Mouse (Mus musculus) kidney, adult 9 months (tissue): ENCODE results near the gene Mgat4b.

Source experiments
- DNase-seq: peaks from one replicate; pipeline ENCODE4 v3.0.0; 2022

Gene Mgat4b

DNA sequence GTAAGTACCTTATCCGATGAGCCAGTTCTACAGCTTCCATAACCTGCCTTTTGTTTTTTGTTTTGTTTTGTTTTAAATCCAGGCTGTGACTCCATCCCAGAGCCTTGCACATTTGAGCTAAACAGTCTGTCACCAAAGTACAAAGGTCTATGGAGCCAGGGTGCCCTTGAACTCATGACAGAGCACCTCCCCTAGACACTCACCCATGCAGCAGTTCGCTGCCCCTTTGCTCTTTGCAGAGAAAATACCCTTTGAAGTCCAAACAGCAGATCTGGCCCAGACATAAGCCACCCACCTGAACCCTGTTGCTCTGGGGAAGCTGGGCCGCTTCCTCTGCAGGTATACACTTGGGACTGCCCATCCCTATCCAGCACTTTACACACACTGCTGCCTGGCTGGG, 9.1 kb upstream of the Mgat4b start:
- DNase-seq, result peak; percentile 49

DNA sequence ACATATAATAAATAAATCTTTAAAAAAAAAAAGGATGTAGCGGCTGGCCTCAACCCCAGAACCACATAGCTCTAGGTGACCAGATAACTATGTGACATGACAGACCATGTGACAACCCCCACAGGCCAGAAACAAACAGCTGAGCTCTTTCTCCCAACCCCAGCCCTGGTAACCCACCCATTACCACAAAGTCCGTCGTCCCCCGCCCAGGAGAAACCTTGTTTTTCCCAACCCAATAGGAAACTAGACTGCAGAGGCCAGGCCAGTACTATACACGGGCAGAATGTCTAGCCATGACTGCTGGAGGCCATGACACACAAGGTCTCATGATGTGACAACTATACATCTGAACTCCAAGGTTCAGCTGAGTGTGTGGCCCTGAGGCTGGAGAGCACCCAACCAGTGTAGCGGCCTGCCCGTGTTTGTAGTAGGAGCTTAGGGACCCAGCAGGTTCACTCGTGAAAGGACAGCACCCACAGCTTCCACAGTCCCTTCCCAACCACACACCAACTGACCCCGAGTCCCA, 7.3 kb upstream of the Mgat4b start:
- DNase-seq, result no peak

DNA sequence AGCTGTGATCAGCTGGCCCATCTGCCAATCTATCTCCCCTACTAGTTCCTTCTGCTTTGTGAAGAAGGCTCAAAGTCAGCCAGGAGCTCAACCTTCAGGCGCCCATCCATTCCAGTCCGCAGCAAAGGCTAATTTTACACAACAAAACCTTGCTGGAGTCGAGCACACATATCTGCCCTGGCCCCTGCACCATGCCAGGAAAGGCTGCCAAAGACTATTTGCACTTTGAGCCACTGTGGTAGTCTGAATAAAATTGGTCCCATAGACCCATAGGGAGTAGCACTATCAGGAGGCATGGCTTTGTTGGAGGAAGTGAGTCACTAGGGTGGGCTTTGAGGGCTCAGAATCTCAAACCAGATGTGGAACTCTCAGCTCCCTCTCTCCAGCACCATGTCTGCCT, 5.3 kb upstream of the Mgat4b start:
- peak; percentile 61 for DNase-seq

DNA sequence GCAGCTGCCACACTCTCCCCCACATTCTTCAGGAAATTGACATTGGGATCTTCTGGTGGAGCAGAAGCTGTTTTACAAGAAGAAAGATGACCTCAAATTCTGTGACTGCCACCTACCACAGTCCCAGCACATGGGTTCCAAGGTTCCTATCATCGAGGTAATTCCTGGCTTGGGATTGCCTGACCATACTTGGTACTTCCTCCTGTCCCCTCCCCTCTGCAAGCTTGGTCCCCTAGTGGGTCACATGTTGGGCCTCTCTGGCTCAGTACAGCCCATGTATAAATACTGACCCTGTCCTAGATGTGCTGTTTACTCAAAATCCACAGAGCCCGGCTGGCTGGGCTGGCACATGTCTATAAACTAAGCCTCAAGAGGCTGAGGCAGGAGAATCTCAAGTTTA, 4.7 kb upstream of the Mgat4b start:
- DNase-seq, result no peak

DNA sequence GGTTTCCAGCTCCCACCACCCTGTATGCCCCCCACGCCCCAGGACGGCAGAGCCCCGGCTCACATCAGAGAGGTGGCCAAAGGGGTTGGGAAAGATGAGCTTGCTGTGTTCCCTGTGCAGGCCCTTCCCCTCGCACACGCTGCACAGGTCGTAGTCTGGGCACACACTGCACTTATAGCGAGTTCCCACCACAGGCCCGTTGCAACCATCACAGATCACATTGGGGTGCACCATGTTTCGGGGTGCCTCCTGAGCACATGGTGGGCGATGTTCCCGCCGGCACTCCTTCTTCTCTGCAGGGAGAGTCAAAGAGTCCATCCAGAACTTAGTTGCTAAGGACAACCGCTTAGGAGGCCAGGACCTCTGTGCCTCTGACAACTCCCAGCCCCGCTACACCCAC, 3.3 kb upstream of the Mgat4b start:
- no peak for DNase-seq

DNA sequence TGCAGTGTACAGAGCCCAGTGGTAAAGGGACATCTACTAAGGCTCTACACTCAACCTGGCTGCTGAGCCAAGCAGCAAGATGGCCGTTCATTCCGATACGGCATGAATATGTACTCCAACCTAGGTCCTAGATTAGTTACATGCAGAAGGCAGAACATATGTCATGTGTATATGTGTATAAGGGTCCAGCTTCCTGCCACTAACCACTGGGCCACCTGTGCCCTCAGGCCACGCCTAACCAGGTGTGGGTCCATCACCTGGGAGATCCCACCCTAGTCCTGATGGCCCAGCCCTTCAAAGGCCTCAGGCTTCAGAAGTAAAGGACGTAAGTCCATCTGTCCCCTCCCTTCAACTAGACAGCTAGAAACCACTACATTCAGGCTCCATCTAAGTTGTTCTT, 2.7 kb upstream of the Mgat4b start:
- DNase-seq, result no peak

DNA sequence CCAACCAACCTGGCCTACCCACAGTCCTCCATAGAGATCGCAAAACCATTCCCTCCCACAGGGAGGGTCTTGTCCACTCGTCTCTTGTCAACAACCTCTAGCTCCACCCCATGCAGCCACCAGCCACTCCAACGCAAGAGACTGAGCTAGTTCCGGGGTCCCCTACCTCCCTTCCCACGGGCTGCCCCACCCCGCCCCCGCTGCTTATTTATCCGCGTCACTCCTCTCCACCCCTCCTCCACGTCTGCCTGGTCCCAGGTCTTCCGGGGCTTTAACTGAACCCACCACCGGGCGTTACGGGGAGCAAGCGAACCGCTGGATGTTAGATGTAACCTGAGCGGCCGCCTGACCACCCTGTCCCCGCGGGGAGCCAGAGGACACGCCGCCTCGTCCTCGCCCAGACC, 587 bp upstream of the Mgat4b start:
- peak; percentile 94 for DNase-seq

DNA sequence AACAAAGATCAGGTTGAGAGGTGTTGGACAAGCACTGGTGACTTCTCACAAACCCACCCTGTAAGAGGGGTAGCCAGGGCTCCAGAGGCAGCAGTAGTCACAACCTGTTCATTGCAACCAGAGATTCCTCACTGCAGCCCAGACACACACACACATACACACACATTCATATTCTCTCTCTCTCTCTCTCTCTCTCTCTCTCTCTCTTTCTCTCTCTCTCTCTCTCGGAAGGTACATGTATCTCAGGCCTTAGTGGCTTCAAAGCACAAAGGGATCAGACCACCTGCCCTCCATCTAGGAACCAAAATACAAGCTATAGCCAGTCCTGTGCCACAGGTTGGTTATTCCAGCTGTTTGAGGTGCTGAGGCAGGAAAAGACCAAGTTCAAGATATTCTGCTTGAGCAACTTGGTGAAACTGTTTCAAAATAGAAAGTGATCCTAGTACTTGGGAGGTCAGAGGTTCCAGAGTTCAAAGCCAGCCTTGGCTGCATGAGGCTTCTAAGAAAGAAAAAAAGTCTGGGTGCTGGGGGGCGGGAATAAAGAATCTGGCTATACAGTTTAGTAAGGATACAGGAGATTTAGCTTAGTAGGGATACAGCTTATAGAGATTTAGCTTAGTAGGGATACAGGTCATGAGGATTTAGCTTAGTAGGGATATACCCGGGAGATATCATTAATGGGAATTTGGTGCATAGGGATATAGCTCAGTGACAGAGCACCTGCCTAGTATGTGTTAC, 801 bp downstream of the Mgat4b start:
- no peak for DNase-seq

DNA sequence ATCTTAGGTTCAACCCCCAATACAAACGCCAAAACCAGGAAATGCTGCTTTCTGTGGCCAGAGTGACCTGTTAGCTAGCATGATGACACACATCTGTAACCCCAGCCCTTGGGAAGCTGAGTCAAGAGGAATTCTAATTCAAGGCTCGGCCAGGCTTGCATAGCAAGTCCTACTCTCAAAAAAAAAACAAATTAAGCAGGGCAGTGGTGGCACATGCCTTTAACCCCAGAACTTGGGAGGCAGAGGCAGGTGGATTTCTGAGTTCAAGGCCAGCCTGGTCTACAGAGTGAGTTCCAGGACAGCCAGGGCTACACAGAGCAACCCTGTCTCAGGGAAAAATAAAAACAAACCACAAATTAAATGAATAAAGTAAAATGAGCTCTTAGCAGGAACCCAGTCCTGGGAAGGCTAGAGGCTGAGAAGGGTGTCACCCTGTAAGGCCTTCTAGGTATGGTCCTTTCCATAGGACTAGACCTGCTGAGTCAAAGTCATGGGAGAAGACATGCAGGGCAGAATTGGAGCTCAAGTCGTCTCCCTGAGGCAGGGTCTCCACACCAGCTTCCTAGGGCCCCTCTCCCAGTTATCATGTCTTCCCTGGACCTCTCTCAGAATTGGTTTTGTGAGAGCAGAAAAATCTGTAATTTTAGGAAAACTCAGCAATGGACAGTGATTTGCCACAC, 1.5 kb downstream of the Mgat4b start:
- DNase-seq, result no peak

DNA sequence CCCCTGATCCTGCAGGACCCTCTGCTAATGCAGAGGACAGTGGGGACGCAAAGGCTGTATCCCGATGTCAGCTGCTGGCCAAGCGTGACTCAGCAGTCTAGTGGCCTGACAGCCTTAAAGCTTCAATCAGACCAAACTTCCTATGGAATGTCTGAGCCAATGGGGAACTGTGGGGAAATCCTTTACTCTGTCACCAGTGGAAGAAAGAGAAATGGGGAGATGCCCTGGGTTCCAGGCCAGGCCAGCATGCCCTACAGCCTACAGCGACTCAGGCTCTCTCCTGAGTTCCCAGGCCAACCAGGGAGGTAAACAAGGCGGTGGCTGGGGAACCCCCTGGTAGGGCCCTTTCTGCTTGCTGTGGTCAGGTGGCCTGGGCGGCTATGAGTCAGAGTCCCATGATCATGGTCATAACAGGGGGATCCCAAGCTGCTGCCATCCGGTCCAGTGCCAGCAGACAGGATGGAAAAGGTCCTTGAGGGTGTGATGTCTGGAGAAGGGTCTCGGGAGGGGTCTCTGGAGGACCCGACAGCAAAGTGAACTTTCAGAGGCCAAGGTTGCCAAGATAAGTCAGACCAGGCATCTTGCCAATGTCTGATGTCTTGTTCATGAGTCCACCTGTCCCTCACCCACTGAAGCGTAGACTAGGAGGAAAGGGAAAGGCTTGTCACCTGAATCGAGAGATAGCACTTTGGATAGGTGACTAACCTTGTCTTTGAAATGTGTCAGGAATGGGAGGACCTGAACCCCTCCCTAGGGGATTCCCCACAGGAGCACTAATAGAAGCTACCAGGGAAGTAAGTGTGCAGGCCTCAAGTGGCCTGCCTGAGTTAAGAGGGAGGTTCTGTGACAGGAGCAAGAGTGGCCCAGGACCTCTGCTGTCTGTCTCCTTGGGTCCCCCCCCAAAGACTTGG, 2.4 kb downstream of the Mgat4b start:
- peak; percentile 97 for DNase-seq

DNA sequence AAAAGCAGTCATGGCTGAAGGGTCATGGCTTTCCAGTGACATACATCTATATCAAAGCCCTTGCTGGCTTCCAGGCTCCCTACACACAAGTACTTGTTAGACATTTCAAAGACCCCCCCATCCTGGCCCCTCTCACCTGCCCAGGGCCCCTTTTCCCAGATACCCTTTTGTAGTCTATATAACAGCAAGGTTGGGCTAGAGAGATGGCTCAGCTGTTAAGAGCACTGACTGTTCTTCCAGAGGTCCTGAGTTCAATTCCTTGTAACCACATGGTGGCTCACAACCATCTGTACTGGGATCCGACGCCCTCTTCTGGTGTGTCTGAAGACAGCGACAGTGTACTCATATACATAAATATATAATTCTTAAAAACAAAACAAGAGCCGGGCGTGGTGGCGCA, 3.9 kb downstream of the Mgat4b start:
- no peak for DNase-seq

DNA sequence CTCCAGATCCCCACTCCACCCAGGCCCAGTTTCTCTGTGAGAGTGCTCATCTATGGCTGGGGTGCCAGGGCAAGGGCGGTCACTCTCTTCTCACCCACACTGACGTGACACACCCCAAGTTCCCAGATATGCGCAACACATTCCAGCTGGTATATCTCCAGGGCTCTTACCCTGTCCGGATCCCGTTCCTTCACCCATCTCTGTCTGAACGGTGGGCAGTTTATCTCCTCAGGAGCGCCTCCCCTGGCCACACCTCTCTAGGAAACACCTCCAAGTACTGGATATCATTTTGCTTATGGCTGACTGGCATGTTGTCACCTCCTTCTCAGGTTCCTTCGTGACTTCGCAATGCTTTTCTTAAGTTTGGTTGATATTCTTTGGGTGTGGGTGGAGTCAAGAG, 4.9 kb downstream of the Mgat4b start:
- DNase-seq, result no peak

DNA sequence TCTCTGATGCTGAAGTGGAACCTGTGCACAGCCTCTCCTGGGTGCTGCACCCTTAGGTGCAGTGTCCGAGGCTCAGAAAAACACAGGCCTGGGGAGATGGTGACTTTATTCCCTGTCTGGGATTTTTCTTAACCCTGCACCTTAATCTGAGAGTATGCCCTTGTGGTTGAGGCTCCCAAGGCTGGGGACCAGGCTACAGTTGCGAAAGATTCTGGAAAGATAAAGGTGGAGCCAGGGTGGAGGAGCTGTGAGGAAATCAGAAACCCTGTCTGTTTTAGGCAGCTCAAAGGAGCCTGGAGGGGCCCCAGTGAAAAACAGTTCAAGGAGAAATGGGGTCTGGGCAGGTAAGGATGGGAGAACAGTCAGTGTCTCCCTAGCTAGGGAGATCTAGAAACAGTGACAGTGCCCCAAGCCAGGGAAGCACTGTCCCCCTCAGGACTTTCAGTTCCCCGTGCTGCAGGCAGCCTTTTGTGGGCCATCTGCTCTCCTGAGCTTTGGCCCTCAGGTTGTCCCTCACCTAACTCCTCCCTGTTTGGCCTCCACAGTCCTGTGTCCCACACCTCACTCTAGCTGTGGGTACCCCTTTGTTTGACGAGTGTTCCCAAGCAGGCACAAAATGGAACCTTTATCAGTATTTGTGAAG, 6.2 kb downstream of the Mgat4b start:
- DNase-seq, result no peak

DNA sequence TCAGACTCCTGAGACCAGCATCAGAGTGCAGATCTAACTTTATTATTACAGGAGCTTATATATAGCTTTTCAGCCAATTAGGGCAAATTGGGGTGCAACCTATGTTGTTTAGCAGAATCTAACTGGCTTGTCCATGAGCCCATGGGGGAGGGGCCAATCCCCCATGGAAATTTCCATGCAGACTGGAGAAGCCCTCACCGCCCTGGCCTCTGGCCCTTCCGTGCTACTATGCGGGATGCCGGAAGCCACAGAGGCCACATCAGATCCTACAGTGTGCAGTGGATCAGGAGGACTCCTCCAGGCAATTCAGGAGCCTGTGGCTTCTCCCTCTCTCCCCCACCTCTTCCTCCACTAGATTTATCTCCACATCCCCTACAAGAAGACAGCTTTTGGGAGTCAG, 7.1 kb downstream of the Mgat4b start:
- peak; percentile 61 for DNase-seq

DNA sequence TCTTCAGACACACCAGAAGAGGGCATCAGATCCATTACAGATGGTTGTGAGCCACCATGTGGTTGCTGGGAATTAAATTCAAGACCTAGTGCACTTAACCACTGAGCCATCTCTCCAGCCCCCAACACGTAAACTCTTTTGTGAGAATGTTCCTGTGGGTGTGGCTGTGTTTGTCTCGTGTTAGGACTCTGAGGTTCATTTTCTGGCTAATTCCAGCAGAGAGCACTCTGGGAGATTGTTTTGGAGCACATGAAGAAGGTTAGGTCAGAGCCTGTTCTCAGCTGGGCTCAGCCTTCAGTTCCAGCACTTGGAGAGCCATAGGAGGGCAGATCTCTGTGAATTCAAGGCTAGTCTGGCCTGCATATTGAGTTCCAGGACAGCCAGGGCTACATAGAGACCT, 9.1 kb downstream of the Mgat4b start:
- no peak for DNase-seq

DNA sequence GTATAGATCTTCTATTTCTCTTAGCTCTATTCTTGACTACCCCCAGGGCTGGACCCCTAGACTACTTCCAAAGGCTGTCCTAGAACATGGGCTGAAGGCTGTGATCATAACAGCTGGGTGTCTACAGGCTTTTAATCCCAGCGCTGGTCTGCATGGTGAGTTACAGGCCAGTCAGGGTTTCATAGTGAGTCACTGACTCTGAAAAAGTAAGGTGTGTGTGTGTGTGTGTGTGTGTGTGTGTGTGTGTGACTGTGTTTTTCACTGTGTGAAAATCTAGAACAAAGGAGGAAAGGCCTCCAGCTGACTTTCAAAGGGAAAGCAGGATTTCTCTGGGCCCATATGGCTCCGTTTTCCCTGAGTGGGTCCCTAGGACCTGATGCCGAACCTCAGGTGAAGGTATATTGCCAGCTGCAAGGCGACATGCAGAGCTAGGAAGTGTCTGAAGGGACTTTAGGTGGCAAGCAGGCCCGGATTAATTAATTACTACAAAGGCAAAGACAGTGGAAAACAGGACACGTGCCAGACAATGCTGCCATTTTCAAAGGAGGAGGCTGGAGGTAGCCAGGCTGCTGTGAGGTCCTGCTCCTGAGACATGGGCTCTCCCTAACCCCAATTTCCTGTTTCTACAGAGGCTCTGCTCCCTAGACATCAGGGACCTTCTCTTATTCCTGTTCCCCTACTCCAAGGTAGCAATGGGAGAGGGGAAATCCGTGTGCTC, 12.0 kb downstream of the Mgat4b start:
- DNase-seq, result peak; percentile 86

DNA sequence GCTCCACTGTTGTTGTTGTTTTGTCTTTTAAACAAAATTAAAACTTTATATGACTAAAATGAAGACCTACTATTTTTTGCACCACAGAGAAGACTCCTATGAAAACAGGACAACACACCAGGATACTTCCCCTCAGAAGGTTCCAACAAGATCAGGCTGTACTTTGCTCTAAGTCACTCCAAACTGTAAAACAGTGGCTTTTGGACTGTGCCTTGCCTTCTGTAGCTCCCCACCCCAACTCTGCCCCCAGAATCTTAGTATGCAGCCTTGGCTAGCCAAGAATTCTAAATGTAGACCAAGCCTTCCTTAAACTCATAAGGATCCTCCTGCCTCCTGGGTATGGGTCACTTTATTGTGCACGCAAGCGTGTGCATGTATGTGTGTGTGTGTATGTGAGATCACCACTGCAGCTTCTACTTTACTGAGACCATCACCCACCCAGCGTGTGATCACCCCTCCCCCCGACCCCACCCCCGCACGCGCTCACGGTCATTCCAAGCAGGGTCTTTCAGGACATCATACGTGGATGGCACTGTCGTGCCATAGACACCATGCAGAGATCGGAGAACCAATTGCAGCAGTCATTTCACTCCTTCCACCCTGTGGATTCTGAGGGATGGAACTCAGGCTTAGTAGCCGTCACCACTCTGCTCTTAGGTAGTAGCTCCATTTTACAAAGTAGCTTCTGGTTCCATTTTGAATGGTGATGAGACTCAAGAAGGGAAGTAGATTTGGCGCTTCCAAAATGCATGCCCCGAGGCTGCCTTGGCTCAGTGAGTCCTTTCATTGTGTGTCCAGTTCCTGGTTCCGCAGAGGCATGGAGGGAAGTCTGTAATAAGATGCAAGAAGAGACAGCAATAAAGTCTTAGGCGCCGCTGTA, 13.3 kb downstream of the Mgat4b start:
- DNase-seq, result peak; percentile 73

DNA sequence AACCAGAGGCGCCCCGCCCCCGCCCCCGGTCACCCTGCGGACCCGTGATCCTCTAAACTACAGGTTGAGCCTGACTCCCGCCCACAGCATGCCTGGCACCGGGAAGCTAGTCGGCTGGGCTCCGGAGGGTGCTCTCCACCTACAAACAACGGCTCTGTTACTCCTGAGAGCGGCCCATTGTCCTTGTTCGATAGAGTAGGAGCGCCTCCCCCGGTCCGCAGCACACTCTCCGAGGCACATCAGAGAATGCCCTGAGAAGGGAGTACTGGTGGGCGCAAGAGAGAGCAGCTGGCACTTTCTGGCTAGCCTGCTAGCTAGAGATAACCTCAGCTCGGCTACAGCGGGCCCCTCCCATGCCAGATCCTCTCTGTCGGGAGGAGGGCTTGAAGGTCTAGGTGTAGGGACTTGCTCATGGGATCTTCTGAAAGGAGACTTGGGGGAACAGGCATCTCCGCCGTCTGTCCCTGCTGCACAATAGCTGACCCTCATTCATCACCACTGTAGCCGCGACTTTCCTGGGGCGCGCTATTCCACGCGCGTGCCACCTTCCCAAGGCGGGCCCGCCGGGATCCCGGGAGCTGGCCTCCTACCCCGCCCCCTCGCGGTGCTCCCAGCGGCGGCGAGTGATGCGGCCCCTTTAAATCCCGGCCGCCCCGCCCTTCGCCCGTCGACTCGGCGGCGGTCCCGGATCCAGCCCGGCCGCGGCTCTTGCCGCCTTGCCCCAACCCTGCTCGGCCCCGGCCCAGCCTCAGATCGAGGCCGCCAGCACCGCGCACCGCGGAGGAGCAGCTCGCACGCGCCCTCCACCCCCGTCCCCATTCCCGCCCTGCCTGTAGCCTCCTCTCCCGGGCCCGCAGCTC, 14.2 kb downstream of the Mgat4b start:
- peak; percentile 90 for DNase-seq

DNA sequence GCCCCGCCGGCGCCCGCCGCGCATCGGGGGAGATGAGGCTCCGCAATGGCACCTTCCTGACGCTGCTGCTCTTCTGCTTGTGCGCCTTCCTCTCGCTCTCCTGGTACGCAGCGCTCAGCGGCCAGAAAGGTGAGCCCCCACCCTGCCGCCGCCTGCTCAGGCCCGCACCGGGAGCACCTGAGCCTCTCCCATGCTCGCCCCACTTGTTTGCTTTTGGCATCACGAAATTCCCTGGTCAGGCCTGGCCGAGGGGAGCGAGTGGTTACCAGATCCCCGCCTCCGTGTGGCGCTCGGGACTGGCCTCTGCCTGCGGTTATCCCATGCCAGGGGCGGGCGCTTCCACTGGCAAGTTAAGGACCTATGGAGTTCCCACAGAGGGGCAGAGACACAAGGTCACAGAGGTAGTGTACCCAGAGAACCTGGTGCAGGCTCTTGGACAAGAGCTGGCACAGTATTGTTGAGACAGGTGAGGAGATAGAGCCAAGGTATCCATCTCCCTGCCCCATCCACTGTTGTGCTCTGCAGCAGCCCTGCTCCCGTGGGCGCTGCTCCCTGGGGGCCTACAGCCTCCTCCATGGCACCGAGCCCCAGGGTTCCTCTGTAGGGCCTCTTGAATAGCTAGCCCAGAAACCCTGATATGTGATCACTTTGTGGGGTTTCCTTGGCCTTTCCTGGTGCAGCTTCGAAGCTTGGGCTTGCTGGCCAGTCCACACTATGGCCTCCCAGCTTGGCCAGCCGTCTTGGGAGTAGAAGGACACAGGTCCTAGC, 15.1 kb downstream of the Mgat4b start:
- peak; percentile 58 for DNase-seq
